Mouse (Mus musculus) midbrain, embryonic 13.5 days (tissue): ENCODE measurements at regions not wholly inside any gene's neighbourhood (a gene's known extent, or its start where the extent isn't known, plus 50 kb on each side); places are given as distances from the start of the nearest gene placed in this dataset.

Source experiments
- ATAC-seq: fragments of 200-750 bp; cut with Nextera tagmentation; 2 replicates; pipeline ENCODE4 v1.8.0; 2017; ENCODE audit warnings: mild to moderate bottlenecking, moderate TSS enrichment, moderate library complexity
- H3K27ac ChIP-seq: fragments of 300-500 bp; sonication (generic); 2 replicates; pipeline ENCODE4 v1.5.1; 2015; ENCODE audit warnings: inconsistent platforms, mild to moderate bottlenecking, moderate library complexity
- H3K27me3 ChIP-seq: fragments of 300-500 bp; sonication (generic); 2 replicates; pipeline ENCODE4 v1.6.1; 2015; ENCODE audit warnings: mild to moderate bottlenecking, inconsistent platforms
- H3K36me3 ChIP-seq: fragments of 300-500 bp; sonication (generic); 2 replicates; pipeline ENCODE4 v1.6.1; 2015; ENCODE audit warnings: mild to moderate bottlenecking, inconsistent platforms
- H3K4me1 ChIP-seq: fragments of 300-500 bp; sonication (generic); replicated peaks from 2 replicates; pipeline ENCODE4 v1.6.1; 2015; ENCODE audit warnings: inconsistent platforms
- H3K4me2 ChIP-seq: fragments of 300-500 bp; sonication (generic); replicated peaks from 2 replicates; pipeline ENCODE4 v1.6.1; 2015; ENCODE audit warnings: moderate library complexity, mild to moderate bottlenecking, inconsistent platforms
- H3K4me3 ChIP-seq: fragments of 300-500 bp; sonication (generic); replicated peaks from 2 replicates; pipeline ENCODE4 v1.5.1; 2015; ENCODE audit warnings: mild to moderate bottlenecking, inconsistent platforms
- H3K9ac ChIP-seq: fragments of 300-500 bp; sonication (generic); replicated peaks from 2 replicates; pipeline ENCODE4 v1.6.1; 2015; ENCODE audit warnings: mild to moderate bottlenecking, inconsistent platforms
- H3K9me3 ChIP-seq: fragments of 300-500 bp; sonication (generic); 2 replicates; pipeline ENCODE4 v1.6.1; 2016; ENCODE audit warnings: mild to moderate bottlenecking, inconsistent platforms
- WGBS: fragments of 180-500 bp; shearing (Covaris S2); methylation state at CpG from one replicate; pipeline ENCODE4 v1.1.7; 2015; 5-methylcytosine and 5-hydroxymethylcytosine counted together

GRCm38 (mm10) chr9:91131415-91132255 lies 230.6 kb upstream of the Zic4 start:
- no peaks in the 10 kb centered on the region for H3K4me1 ChIP-seq
- H3K27ac ChIP-seq = no peak overlapping the region
- H3K4me2 ChIP-seq = no peak overlapping the region
- H3K9ac ChIP-seq = no peak overlapping the region
- ATAC-seq = no peak
- WGBS = 59% methylated on average over 7 of the region's 7 CpGs
- no peak overlapping the region for H3K4me3 ChIP-seq
- no peaks in the 10 kb centered on the region for H3K36me3 ChIP-seq
- H3K27me3 ChIP-seq = no peaks in the 10 kb centered on the region
- H3K9me3 ChIP-seq = no peaks in the 10 kb centered on the region

DNA sequence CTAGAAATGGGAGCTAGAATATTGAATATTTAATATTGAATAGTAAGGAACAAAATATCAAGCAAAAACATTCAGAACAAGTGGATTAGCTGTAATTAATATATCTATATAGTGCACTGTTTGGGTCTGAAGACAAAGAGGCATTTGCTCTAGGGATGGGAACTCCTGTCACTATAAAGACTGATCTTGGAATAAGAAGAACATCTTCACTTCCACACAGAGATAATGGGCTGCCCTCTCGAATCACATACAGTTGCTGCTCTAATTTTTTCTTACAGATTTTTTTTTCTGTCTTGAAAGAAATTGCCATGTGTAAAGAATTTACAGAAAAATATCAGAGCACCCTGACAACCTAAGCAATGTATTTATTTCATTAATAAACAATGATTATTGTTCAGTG lies 229.7 kb upstream of the Zic4 start:
- Histone ChIP-seq H3K36me3 (no peaks in the 10 kb centered on the region), H3K9ac (no peak overlapping the region), H3K4me1 (no peaks in the 10 kb centered on the region), H3K9me3 (no peaks in the 10 kb centered on the region), H3K27me3 (no peaks in the 10 kb centered on the region), H3K4me2 (no peak overlapping the region), H3K27ac (no peak overlapping the region), H3K4me3 (no peak overlapping the region)
- 72% methylated on average over 1 of the region's 1 CpGs for WGBS
- no peak for ATAC-seq

DNA sequence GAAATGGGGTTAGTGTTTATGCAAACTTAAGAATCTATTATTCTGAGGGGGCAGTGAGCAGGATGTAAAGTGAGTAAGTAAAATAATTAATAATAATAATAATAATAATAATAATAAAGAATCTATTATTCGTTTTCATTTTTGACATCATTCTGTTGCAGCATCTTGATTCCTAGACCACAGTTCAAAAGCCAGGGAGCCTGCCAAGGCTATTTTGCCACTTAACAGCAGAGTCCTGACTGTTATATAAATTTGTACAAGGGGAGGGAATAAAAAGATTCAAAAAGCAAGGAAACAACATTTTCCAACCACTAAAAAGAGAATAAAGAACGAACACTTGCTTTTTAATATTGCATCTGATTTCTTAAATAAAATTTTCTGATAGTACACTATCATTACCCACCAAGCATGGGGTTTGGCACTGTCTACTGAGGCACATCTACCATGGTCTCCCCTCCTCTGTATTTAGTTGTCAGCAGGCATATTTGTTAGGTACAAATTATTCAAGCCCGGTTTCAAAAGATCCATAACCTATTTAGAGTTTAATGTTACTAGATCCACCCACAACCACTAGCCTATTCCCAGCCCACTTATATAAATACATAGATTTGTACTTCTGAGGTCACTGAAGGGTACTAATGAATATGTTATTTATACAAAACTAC lies 228.8 kb upstream of the Zic4 start:
- ATAC-seq = no peak
- no peak overlapping the region for H3K4me3 ChIP-seq

GRCm38 (mm10) chr9:91134325-91134724 lies 227.9 kb upstream of the Zic4 start:
- Histone ChIP-seq H3K4me1 (no peaks in the 10 kb centered on the region), H3K9ac (no peak overlapping the region), H3K4me2 (no peak overlapping the region), H3K27ac (no peak overlapping the region), H3K27me3 (no peaks in the 10 kb centered on the region), H3K36me3 (no peaks in the 10 kb centered on the region), H3K4me3 (no peak overlapping the region), H3K9me3 (no peaks in the 10 kb centered on the region)
- WGBS = 98% methylated on average over 1 of the region's 1 CpGs
- ATAC-seq = no peak

More for the DNA sequence above, 228.8 kb upstream of the Zic4 start:
- Histone ChIP-seq H3K36me3 (no peaks in the 10 kb centered on the region), H3K4me2 (no peak overlapping the region), H3K27ac (no peak overlapping the region), H3K9ac (no peak overlapping the region), H3K9me3 (no peaks in the 10 kb centered on the region), H3K27me3 (no peaks in the 10 kb centered on the region), H3K4me1 (no peaks in the 10 kb centered on the region)
- WGBS = 84% methylated on average over 3 of the region's 3 CpGs

- H3K36me3 ChIP-seq = no peaks in the 10 kb centered on the region
These were observed 227.1 kb upstream of the Zic4 start for GRCm38 (mm10) chr9:91135107-91135506.

DNA sequence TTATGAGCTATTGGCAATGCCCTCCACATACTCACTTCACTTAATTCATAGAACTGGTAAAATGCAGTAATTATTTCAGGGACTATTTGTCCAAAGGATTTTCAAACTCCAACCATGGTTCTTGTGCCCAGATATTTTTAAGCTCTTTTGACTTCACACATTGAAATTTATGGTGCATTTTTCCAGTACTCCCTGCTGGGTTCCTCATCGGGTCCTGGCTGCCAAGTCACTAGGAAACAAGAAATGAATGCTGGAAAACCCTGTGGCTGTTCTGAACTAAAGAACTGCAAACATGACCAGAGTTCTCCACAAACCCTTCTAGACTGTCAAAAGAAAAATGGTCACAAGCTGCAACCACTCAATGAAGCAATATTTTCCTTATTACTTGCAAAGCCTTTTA lies 221.6 kb upstream of the Zic4 start:
- H3K4me3 ChIP-seq = no peak overlapping the region
- H3K36me3 ChIP-seq = no peaks in the 10 kb centered on the region
- no peak for ATAC-seq
- H3K9ac ChIP-seq = no peak overlapping the region
- WGBS = 35% methylated on average over 1 of the region's 1 CpGs
- no peaks in the 10 kb centered on the region for H3K9me3 ChIP-seq
- H3K4me2 ChIP-seq = no peak overlapping the region
- no peaks in the 10 kb centered on the region for H3K27me3 ChIP-seq
- no peak overlapping the region for H3K27ac ChIP-seq
- no peaks in the 10 kb centered on the region for H3K4me1 ChIP-seq

More at GRCm38 (mm10) chr9:91135107-91135506, 227.1 kb upstream of the Zic4 start:
- H3K27ac ChIP-seq = no peak overlapping the region
- no peak for ATAC-seq
- 81% methylated on average over 2 of the region's 2 CpGs for WGBS
- no peak overlapping the region for H3K9ac ChIP-seq
- H3K9me3 ChIP-seq = no peaks in the 10 kb centered on the region
- H3K27me3 ChIP-seq = no peaks in the 10 kb centered on the region
- no peaks in the 10 kb centered on the region for H3K4me1 ChIP-seq
- H3K4me3 ChIP-seq = no peak overlapping the region
- H3K4me2 ChIP-seq = no peak overlapping the region

DNA sequence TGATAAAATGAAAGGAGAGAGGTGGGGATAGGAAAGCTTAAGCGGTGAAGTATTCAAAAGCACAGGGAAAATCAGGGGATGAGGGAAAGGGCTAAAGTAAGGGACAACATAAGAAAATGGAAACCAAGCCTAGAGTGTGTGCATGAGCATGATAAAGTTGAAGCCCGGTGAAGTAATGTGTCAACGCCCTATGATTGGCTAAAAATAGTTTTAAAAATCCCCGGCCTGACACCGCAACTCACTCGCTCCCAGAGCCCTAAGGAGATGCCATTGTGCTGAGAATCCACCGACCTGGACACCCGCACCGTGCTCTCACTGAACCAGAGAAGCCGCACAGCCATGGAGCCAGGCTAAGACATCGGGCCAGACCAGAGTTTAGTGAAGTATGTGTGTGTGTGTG lies 210.3 kb upstream of the Zic4 start:
- no peak overlapping the region for H3K4me3 ChIP-seq
- no peaks in the 10 kb centered on the region for H3K27me3 ChIP-seq
- no peaks in the 10 kb centered on the region for H3K36me3 ChIP-seq
- H3K27ac ChIP-seq = no peak overlapping the region
- H3K9ac ChIP-seq = no peak overlapping the region
- no peak for ATAC-seq
- H3K4me1 ChIP-seq = no peaks in the 10 kb centered on the region
- no peaks in the 10 kb centered on the region for H3K9me3 ChIP-seq
- 91% methylated on average over 11 of the region's 11 CpGs for WGBS
- no peak overlapping the region for H3K4me2 ChIP-seq

DNA sequence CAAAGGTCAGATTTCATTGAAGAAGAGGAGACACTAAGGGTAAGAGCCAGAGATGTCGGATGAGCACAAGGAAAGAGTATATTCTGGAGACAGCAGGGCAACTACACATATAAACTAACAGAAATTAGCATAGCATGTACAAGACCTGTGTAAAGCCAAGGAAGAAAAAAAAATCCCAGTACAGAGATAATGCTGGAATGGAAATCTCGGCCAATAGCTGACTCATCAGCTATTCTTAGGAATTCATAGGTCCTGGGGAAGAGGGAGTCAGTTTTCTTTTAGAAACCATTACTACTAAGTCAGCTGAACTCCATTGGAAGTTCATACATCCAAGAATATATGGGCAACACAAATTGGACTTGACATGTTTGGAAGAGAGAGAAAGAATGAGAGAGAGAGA lies 202.9 kb upstream of the Zic4 start:
- 85% methylated on average over 2 of the region's 2 CpGs for WGBS
- H3K27ac ChIP-seq = no peak overlapping the region
- no peak overlapping the region for H3K9ac ChIP-seq
- no peak overlapping the region for H3K4me2 ChIP-seq
- H3K36me3 ChIP-seq = no peaks in the 10 kb centered on the region
- no peak for ATAC-seq
- no peaks in the 10 kb centered on the region for H3K27me3 ChIP-seq
- no peak overlapping the region for H3K4me3 ChIP-seq
- H3K9me3 ChIP-seq = no peaks in the 10 kb centered on the region
- H3K4me1 ChIP-seq = no peaks in the 10 kb centered on the region

GRCm38 (mm10) chr9:91167871-91168270 lies 194.3 kb upstream of the Zic4 start:
- no peak for ATAC-seq

DNA sequence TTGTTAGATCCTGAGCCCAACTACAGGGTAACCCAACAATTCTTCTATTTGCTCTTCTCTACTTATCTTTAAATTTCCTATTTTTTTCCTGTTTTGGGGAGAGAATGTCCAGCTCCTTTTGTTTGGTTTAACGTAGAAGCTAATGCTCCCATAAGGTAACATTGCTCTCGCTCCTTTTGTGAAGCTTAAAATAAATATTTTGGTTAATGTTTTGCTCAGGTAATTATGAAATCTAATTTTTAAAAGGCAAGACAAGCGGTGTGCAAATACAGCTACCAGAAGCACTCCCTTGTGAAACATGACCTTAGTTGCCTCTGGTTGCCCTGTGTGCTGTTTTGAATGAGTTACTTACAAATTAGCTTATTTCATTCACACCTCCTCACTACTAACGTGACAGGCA lies 169.0 kb upstream of the Zic4 start:
- no peak for ATAC-seq
- H3K27me3 ChIP-seq = no peaks in the 10 kb centered on the region
- H3K9me3 ChIP-seq = no peaks in the 10 kb centered on the region
- no peaks in the 10 kb centered on the region for H3K36me3 ChIP-seq
- H3K4me1 ChIP-seq = no peaks in the 10 kb centered on the region
- no peak overlapping the region for H3K9ac ChIP-seq
- H3K27ac ChIP-seq = no peak overlapping the region
- 90% methylated on average over 4 of the region's 4 CpGs for WGBS
- H3K4me3 ChIP-seq = no peak overlapping the region
- H3K4me2 ChIP-seq = no peak overlapping the region

More at GRCm38 (mm10) chr9:91167871-91168270, 194.3 kb upstream of the Zic4 start:
- Histone ChIP-seq H3K4me1 (no peaks in the 10 kb centered on the region), H3K9ac (no peak overlapping the region), H3K9me3 (no peaks in the 10 kb centered on the region), H3K27ac (no peak overlapping the region), H3K36me3 (no peaks in the 10 kb centered on the region), H3K27me3 (no peaks in the 10 kb centered on the region), H3K4me2 (no peak overlapping the region), H3K4me3 (no peak overlapping the region)

DNA sequence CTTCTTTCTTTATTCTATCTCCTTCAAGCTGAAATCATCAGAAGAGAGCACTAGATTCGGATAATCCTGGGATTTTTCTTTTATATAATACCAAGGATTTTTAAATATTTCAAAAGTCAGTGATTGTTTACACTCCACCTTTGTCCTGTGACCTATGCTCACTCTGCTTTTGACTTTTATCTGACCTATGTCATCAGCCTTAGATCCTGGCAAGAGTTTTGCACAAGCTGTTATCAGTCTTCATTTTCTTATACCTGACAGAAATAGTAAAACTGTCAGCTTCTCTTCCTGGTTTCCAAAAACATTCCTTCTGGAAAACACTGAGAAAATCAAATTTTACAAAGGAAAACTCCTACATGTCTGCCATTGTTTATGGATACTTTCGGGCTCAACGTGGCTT lies 168.3 kb upstream of the Zic4 start:
- H3K4me1 ChIP-seq = no peaks in the 10 kb centered on the region
- no peak for ATAC-seq
- H3K27me3 ChIP-seq = no peaks in the 10 kb centered on the region
- no peaks in the 10 kb centered on the region for H3K36me3 ChIP-seq
- H3K9me3 ChIP-seq = no peaks in the 10 kb centered on the region
- H3K4me3 ChIP-seq = no peak overlapping the region
- WGBS = 88% methylated on average over 3 of the region's 3 CpGs
- no peak overlapping the region for H3K4me2 ChIP-seq
- H3K9ac ChIP-seq = no peak overlapping the region
- H3K27ac ChIP-seq = no peak overlapping the region

- Histone ChIP-seq H3K4me1 (no peaks in the 10 kb centered on the region), H3K4me3 (no peak overlapping the region), H3K36me3 (no peaks in the 10 kb centered on the region), H3K27ac (no peak overlapping the region), H3K9ac (no peak overlapping the region), H3K27me3 (no peaks in the 10 kb centered on the region), H3K4me2 (no peak overlapping the region), H3K9me3 (no peaks in the 10 kb centered on the region)
- ATAC-seq = no peak
- WGBS = 78% methylated on average over 2 of the region's 2 CpGs
These were observed 154.9 kb upstream of the Zic4 start for GRCm38 (mm10) chr9:91207281-91207680.
